Mouse (Mus musculus) stomach, postnatal 0 days (tissue): ENCODE data around the gene Tnpo3. TPM values are rescaled to one million over a fixed set of nuclear protein-coding genes. Genes with fewer than 3 reads are reported as not detected.

Source experiments
- ATAC-seq: fragments of 200-750 bp; cut with Nextera tagmentation; 2 replicates; pipeline ENCODE4 v1.8.0; 2017; ENCODE audit not compliant: low FRiP score, low TSS enrichment
- DNase-seq: peaks from one replicate; pipeline ENCODE4 v3.0.0-alpha.2; 2016; ENCODE audit warnings: low spot score
- H3K27ac ChIP-seq: fragments of 300-500 bp; sonication (generic); replicated peaks from 2 replicates; pipeline ENCODE4 v1.5.1; 2014; ENCODE audit warnings: mild to moderate bottlenecking, control low read depth
- H3K27me3 ChIP-seq: fragments of 300-500 bp; sonication (generic); 2 replicates; pipeline ENCODE4 v1.6.1; 2014; ENCODE audit warnings: low read length; ENCODE audit not compliant: control insufficient read depth, insufficient read depth
- H3K36me3 ChIP-seq: fragments of 300-500 bp; sonication (generic); 2 replicates; pipeline ENCODE4 v1.6.1; 2014; ENCODE audit warnings: low read length, mixed read lengths; ENCODE audit not compliant: control insufficient read depth, insufficient read depth
- H3K4me1 ChIP-seq: fragments of 300-500 bp; sonication (generic); replicated peaks from 2 replicates; pipeline ENCODE4 v1.6.1; 2014; ENCODE audit warnings: antibody characterized with exemption; ENCODE audit not compliant: control insufficient read depth, insufficient read depth
- H3K4me2 ChIP-seq: fragments of 300-500 bp; sonication (generic); replicated peaks from 2 replicates; pipeline ENCODE4 v1.6.1; 2014; ENCODE audit warnings: low read depth, mild to moderate bottlenecking, control low read depth, moderate library complexity
- H3K4me3 ChIP-seq: fragments of 300-500 bp; sonication (generic); 2 replicates; pipeline ENCODE4 v1.5.1; 2014; ENCODE audit warnings: low read depth, low read length, control low read depth
- H3K9ac ChIP-seq: fragments of 300-500 bp; sonication (generic); 2 replicates; pipeline ENCODE4 v1.6.1; 2014; ENCODE audit warnings: mild to moderate bottlenecking, low read length, control low read depth, mixed read lengths
- H3K9me3 ChIP-seq: fragments of 300-500 bp; sonication (generic); 2 replicates; pipeline ENCODE4 v1.6.1; 2016; ENCODE audit warnings: low read length; ENCODE audit not compliant: control insufficient read depth
- CTCF ChIP-seq: IDR thresholded peaks from 2 replicates; pipeline ENCODE4 v1.5.1; 2016; ENCODE audit warnings: antibody characterized with exemption, low read depth, mild to moderate bottlenecking, moderate library complexity
- EP300 ChIP-seq: optimal IDR thresholded peaks from 2 replicates; pipeline ENCODE3; 2016; ENCODE audit warnings: antibody characterized with exemption
- WGBS: fragments of 180-500 bp; shearing (Covaris S2); extraction: QIAGEN DNeasy Blood & Tissue Kit; methylation state at CpG from one replicate; pipeline ENCODE4 v1.1.7; 2014; 5-methylcytosine and 5-hydroxymethylcytosine counted together
- polyA plus RNA-seq: library from polyadenylated mRNA; unstranded; fragments of >200 nt; fragmentation: Nextera tagmentation; extraction: Ambion mirVana; gene quantifications from 2 replicates; pipeline ENCODE4 v1.2.1, GENCODE M21; 2015

Tnpo3 gene
- polyA plus RNA-seq, 1 experiment from 2014 or later, result 33.3 TPM

GRCm38 (mm10) chr6:29496270-29496669 is 113.4 kb downstream of the Tnpo3 start:
- TF ChIP-seq EP300 (no peak), CTCF (no peak)
- no peaks in the 10 kb centered on the region for H3K4me1 ChIP-seq
- no peaks in the 10 kb centered on the region for H3K27me3 ChIP-seq
- no peak overlapping the region for H3K4me2 ChIP-seq
- no peak overlapping the region for H3K27ac ChIP-seq
- no peak for DNase-seq
- no peak overlapping the region for H3K9ac ChIP-seq
- no peaks in the 10 kb centered on the region; the same call in 1 of the 2 replicates for H3K36me3 ChIP-seq
- WGBS, result 38% methylated on average over 22 of the region's 25 CpGs
- H3K4me3 ChIP-seq, result no peak overlapping the region
- no peak for ATAC-seq
- H3K9me3 ChIP-seq, result no peaks in the 10 kb centered on the region

GRCm38 (mm10) chr6:29494101-29494500 is 115.6 kb downstream of the Tnpo3 start:
- H3K9ac ChIP-seq, result no peak overlapping the region
- no peaks in the 10 kb centered on the region for H3K27me3 ChIP-seq
- TF ChIP-seq EP300 (no peak), CTCF (no peak)
- no peaks in the 10 kb centered on the region; the same call in 1 of the 2 replicates for H3K36me3 ChIP-seq
- no peaks in the 10 kb centered on the region for H3K9me3 ChIP-seq
- H3K27ac ChIP-seq, result no peak overlapping the region
- 77% methylated on average over 4 of the region's 4 CpGs for WGBS
- no peaks in the 10 kb centered on the region for H3K4me1 ChIP-seq
- H3K4me2 ChIP-seq, result no peak overlapping the region
- DNase-seq (no peak), ATAC-seq (no peak)
- H3K4me3 ChIP-seq, result no peak overlapping the region

Other genes starting within 250 kb of the Tnpo3 start
- gene Opn1sw, start 221.4 kb downstream of the Tnpo3 start, polyA plus RNA-seq, result 1.9 and 2.1 TPM in 2 replicates
- gene Ccdc136, start 213.6 kb downstream of the Tnpo3 start, polyA plus RNA-seq, result 12.4 and 12.6 TPM in 2 replicates
- gene Flnc, start 176.6 kb downstream of the Tnpo3 start, polyA plus RNA-seq, result 5.5 and 5.9 TPM in 2 replicates
- gene Atp6v1f, start 142.2 kb downstream of the Tnpo3 start, polyA plus RNA-seq, result 263 and 269 TPM in 2 replicates
- not detected in 2 replicates for gene Atp6v1fnb, start 138.4 kb downstream of the Tnpo3 start, polyA plus RNA-seq
- 3.8 and 6.1 TPM in 2 replicates for gene Kcp, start 101.9 kb downstream of the Tnpo3 start, polyA plus RNA-seq
- gene Irf5, start 83.3 kb downstream of the Tnpo3 start, polyA plus RNA-seq, result 9.3 and 11.5 TPM in 2 replicates
- 4.0 and 4.4 TPM in 2 replicates for gene Tspan33, start 84.3 kb upstream of the Tnpo3 start, polyA plus RNA-seq
- 10.8 and 14.1 TPM in 2 replicates for gene Smo, start 125.6 kb upstream of the Tnpo3 start, polyA plus RNA-seq
- 51.9 and 54.6 TPM in 2 replicates for gene Ahcyl2, start 158.1 kb upstream of the Tnpo3 start, polyA plus RNA-seq